Mouse (Mus musculus): Measurements from ENCODE around the gene Srpk2.
A peak's percentile ranks its signal among the peaks of the same experiment; 100 is the strongest.
"Not testable (repeated sequence)": the region's sequence is repeated elsewhere in the genome, so short reads cannot be mapped to it uniquely, and the experiment has no call there.

Srpk2 gene

GRCm38 (mm10) chr5:23684517-23684916 lies at the start of gene Srpk2:
Srpk2 (minus strand) TSS chr5:23684617.
- DNase-seq: no peak

- no peak for DNase-seq
Observed at GRCm38 (mm10) chr5:23721956-23722355, 37.5 kb upstream of the Srpk2 start.

- no peak for DNase-seq
Observed at GRCm38 (mm10) chr5:23718881-23719328, 34.5 kb upstream of the Srpk2 start.

- DNase-seq: no peak
Observed at GRCm38 (mm10) chr5:23718182-23718534, 33.7 kb upstream of the Srpk2 start.

GRCm38 (mm10) chr5:23717469-23718181 lies 33.2 kb upstream of the Srpk2 start:
- no peak for DNase-seq

GRCm38 (mm10) chr5:23713401-23714335 lies 29.3 kb upstream of the Srpk2 start:
- DNase-seq: no peak

- peak; percentile 65 to 78 for DNase-seq
Observed at GRCm38 (mm10) chr5:23712130-23713001, 27.9 kb upstream of the Srpk2 start.

- DNase-seq: peak; percentile 29 to 34
Observed at GRCm38 (mm10) chr5:23711671-23712129, 27.3 kb upstream of the Srpk2 start.

GRCm38 (mm10) chr5:23711244-23711643 lies 26.8 kb upstream of the Srpk2 start:
- no peak for DNase-seq

GRCm38 (mm10) chr5:23709661-23710060 lies 25.2 kb upstream of the Srpk2 start:
- DNase-seq: no peak

- DNase-seq: not testable (repeated sequence)
Observed at GRCm38 (mm10) chr5:23706601-23707597, 22.5 kb upstream of the Srpk2 start.

- no peak for DNase-seq
Observed at GRCm38 (mm10) chr5:23697457-23697856, 13.0 kb upstream of the Srpk2 start.

- DNase-seq: no peak
Observed at GRCm38 (mm10) chr5:23683431-23683830, 986 bp downstream of the Srpk2 start.

- DNase-seq: no peak
Observed at GRCm38 (mm10) chr5:23679006-23679405, 5.4 kb downstream of the Srpk2 start.

- no peak for DNase-seq
Observed at GRCm38 (mm10) chr5:23677883-23678282, 6.5 kb downstream of the Srpk2 start.

GRCm38 (mm10) chr5:23677072-23677453 lies 7.4 kb downstream of the Srpk2 start:
- DNase-seq: no peak

- DNase-seq: peak; percentile 10 to 12
Observed at GRCm38 (mm10) chr5:23676156-23677071, 8.0 kb downstream of the Srpk2 start.

GRCm38 (mm10) chr5:23675499-23676155 lies 8.8 kb downstream of the Srpk2 start:
- peak; percentile 19 to 42 for DNase-seq

GRCm38 (mm10) chr5:23674829-23675498 lies 9.5 kb downstream of the Srpk2 start:
- DNase-seq: peak; percentile 50 to 62

Data from kidney, adult 8-10 months (tissue).